Mouse (Mus musculus) frontal cortex, postnatal 14 days (tissue): Measurements from ENCODE around the gene Lrba.

Experiments used
- DNase-seq, 2 experiments: peaks; one replicate each; pipeline ENCODE4 v3.0.0; 2022; ENCODE audit warnings: low spot score in 2 of 2

Lrba gene

DNA sequence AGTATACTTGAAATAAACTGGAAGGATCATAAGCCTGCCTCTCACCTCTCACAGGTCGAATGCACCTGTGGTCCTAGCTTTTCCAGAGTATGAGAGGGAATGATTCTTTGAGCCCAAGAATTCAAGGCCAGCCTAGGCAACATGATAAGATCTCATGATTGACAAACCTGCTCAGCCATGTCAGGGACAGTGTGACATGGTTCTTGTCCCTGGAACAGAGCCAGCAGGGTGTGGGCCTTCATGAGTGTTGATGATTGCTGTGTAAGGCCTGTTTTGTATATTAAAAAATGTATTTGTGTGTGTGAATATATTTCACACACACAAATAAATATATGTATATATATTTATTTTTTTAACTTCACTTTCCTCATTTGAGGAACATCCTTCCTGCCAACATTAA, 29.3 kb downstream of the Lrba start:
- no peak for DNase-seq

DNA sequence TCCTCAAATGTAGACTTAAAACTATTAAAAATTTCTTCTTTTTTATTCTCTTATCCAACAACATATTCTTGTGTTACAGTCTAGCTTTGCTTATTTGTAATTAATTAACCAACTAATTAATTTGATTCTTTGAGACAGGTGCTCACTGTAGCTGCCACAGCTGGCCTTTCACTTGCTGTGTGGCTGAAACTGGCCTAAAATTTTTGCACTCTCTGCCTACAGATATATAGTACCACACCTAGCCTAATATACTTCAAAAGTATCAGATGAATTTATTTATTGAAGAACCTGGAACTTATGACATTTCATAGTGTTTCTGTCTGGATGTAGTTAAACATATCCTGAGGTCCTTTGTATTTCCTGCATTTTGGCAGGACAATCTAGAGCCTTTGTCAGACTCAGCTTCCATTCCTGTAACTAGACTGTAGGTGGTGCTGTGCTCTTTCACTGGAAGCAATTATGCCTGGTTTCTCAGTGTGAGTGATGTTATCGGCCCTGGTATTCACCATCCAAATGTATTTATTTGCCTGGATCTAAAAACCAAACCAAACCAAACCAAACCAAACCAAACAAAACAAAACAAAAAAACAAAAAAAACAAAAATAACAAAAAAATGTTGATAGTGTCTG, 43.7 kb downstream of the Lrba start:
- DNase-seq: no peak

DNA sequence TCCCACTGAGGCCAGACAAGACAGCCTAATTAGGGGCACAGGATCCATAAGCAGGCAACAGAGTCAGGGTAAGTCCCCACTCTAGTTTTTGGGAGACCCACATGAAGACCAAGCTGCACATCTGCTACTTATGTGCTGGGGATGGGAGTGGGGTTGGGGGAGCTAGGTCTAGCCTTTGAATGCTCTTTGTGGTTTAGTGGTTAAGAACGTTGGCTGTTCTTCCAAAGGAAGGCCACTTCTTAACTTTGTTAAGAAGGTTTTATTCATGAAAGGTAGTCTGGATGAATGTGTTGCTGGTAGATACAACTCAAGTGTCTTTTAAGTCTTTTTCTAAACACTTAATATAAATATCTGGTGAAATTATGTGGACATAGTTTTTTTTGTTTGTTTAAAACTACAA, 51.2 kb downstream of the Lrba start:
- DNase-seq: no peak

DNA sequence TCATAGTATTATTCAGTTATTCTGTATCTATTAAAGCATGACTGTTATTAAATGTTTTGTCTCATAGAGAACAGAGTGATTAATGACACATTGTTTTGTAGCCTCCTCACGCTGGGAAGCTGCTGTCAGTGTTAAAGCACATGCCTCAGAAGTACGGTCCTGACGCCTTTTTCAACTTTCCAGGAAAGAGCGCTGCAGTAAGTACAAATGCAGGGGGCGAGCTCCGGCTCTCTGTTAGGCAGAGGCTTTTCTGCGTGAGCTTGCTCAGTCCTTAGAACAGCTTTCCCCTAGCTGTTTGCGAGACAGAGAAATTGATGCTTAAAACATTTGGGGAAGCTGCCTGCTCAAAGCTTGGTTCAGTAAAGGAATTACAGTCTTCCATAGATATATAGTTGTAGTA, 66.8 kb downstream of the Lrba start:
- DNase-seq: no peak

DNA sequence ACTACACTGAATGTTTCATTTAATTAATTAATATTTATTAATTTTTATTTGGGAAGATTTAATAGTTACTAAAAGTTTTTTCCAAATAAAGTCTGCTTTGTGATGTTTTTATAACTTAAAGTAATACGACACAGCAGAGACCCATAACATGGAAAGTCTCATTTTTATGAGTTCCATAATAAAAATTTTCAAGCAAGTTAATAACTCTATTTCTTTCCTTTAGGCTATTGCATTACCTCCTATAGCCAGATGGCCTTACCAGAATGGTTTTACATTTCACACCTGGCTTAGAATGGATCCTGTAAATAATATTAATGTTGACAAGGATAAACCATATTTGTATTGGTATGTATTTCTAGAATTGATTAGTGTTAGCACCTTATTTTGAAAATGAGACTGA, 70.4 kb downstream of the Lrba start:
- no peak for DNase-seq

DNA sequence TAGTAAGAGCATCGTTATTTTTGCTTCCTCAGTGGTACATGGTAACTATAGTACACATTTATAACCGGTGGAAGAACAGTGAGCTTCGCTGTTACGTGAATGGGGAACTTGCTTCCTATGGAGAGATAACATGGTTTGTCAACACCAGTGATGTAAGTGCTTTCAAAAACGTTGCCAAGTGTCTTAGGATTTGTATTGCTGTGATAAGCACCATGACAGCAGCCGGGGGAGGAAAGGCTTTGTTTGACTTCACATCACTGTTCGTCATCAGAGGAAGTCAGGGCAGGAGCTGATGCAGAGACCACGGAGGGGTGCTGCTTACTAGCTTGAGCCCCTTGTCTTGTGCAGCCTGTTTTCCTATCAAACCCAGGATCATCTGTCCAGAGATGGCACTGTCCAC, 71.7 kb downstream of the Lrba start:
- no peak for DNase-seq

DNA sequence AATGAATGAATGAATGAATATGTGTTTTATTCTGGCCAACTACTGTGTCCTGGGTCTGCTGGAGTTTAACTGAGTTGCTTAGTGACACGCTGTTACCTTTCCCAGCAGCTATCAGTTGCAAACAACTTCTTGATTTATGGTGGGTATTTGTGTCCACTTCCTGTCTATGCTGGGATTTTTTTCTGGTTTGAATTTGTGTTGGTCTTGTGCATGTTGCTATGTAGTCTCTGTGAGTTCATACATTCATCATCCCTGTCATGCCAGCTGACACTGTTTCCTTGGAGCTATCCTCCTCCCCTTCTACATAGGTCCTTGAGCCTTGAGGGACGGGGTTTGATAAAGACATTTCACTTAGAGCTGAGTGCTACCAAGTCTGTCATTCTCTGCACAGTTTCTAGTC, 84.4 kb downstream of the Lrba start:
- no peak for DNase-seq

DNA sequence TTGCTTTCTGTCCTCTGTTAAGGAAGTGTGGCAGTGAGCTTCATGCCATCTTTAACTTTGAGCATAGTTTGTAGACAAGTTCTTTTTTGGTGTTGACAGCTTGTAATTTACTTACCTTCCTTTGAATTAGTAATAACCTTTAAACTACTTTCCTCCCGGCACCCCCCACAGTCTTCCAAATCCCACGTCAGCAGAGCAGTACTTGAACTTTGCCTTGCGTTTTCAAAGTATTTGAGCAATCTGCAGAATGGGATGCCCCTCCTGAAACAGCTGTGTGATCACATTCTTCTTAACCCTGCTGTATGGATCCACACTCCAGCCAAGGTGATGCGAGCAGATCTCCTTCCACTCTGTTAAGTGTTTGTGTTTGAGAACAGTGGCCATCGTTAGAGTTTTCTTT, 85.7 kb downstream of the Lrba start:
- DNase-seq: no peak

DNA sequence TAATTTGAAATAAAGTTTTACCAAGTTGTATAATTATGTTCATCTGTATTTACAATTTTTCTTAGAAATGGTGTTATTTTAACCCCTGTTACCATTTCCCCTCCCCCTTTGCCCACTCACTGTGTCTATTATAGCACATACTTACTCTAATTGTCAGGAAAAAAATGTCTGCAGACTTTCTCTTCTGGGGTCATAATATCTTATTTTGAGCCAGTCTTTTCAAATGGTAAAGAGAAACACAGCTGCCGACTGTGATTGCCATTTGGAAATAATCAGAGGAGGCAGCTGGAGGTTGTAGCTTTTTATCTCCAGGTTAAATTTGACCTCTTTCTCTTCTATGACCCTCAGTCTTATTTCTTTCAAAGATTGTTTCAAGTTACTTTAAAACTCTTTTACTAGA, 86.9 kb downstream of the Lrba start:
- DNase-seq: no peak

DNA sequence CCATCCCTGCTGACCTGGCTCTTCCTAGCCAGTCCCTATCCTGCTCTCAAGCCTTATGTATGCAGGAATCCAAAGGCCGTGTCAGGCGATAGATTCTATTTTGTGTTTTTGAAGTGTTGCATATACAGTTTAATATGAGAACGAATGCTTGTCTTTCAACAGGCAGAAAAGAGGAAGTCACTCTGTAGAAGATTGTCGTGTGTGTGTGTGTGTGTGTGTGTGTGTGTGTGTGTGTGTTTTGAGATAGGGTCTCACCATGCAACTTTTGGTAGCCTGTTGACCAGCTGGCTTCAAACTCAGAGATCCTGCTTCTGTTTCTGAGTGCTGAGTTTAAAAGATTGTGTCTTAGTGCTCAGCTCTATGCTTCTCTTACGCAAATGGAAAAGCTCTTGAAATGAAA, 93.2 kb downstream of the Lrba start:
- DNase-seq: no peak

DNA sequence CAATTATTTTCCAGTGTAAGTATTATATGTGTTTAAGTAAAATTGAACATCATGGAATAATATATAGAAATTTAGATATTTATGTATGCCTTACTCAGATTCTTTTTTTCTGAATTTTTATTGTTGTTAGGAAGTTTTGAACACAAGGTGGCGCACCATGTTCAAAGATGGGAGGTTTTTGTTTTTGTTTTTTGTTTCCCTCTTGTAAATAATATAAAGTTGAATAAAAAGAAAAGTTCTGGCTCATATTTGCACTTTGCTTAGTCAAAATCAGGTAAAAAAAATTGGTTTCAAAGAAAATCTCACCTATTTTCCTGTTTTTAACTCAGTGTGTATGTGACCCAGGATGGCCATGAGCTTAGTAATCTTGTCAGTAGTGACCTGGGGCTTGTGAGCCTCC, 104.1 kb downstream of the Lrba start:
- no peak for DNase-seq

DNA sequence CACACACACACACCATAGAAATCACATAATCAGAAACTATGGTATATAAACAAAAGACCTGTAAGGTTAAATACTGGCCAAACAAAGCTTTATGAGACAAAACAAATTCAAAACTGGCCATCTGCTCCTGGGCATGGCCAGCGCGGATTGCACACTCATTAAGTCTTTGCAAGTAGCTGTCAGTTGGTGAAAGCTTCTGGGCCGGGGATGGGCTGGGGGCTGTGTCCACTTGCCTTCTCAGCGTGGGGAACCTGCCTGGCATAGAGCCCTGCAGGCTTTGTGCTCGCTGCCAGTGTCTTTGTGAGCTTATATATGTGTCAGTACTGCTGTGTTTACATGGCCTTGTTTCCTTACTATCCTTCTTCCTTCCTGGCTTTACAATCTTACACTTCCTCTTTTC, 118.8 kb downstream of the Lrba start:
- DNase-seq: no peak

DNA sequence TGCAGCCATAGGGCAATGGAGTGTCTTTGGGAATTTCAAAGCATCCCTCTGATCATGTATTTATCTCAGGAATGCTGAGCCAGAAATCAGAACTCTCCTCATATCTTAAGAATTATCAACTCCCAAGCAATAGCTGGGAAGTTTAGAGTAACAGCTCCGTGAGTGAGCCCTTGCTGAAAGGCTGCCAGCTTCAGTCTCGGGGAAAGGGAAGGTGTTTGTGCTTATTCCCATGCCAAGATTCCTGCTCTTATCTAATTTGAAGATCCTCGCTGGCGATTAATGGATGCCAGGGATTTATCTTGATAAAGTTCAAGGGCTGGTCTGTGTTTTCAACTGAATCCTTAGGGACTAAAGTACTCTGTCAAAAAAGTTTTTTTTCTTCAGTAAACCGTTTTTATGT, 138.0 kb downstream of the Lrba start:
- no peak for DNase-seq

DNA sequence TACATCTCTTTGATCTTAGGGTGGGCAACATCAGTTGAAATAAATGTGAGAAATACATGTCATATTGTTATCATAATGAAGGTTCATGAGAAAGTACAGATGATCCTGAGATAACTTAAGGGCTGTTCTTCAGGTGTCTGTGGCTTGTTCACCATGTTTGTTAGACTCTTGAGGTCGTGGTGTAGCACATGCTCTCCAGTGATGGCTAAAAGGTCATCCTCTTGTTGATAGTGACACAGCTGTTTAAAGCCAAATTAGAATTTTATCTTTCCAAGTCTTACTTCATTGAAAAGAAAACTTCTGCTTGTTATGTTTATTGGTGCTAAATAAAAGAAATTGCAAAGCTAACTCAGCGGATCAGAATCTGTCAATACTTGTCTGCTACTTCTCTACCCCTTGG, 147.0 kb downstream of the Lrba start:
- no peak for DNase-seq

DNA sequence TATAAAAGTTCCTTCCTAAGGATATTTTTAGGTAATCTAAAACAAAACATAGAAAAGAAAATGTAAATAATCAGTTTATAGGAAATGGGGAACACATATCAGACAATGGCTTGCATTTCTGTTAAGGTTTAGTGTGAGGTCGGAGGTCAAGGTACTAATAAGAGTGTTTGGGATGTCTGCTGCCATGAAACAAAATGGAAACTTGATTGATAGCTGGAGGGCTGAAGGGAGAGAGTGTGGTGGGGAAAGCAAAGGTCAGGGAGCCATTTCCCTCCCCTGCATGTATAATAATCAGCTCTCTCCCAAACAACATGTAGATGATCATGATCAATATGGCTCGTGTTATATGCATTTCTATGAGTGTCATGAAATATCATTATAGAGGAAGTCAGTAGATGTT, 150.8 kb downstream of the Lrba start:
- DNase-seq: no peak

DNA sequence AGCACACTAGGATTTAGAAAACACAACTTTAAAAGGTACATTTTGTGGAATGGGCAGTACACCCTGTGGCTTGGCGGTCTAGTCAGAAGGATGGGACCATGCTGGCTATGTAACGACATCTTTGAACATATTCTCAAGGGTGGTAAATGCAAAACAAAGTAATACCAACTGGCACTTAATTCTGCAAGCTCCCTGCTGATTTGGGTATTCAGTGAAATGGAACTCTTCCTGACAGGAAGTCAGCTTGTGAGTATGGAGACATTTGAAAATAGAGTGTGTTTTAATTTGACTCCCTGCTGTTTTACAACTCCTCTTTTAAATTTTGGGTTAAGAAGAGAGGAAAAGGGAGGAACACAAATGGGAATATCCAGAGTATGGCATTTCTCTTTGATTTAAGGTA, 158.1 kb downstream of the Lrba start:
- DNase-seq: no peak

DNA sequence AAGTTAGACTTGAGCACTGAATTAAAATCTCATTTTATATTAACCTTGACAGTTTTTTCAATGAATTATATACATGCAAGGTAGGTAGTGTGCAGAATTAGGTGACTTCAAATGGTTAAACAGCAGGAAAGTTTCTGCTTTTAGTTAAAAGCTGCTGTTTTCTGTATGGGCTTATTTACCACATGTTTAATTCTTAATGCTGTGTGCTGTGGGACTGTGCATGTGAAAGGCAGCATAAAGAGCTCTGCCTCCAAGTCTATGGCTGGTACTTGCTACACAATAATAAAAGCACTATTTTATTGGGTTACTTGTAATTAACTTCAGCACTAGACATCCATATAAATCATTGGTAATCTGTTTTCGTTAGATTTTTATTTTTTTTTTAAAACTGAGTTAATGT, 160.6 kb downstream of the Lrba start:
- no peak for DNase-seq

DNA sequence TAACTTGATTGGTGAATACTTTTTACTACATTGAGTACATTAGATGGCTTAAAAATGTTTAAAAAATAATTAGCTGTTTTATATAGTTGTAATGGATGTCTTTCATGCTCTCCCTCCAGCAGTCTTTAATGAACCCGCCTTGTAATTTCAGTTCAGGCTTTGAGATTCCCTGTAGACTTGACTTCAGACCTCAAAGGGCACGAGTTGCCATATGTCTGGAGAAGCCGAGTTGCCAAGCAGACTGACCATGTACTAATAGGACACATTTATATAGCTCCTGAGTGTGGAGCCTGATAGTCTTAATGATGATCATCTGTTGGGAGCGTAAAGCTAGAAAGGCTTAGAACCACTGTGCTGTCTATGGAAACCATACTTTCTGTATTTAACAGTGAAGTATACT, 161.8 kb downstream of the Lrba start:
- no peak for DNase-seq

DNA sequence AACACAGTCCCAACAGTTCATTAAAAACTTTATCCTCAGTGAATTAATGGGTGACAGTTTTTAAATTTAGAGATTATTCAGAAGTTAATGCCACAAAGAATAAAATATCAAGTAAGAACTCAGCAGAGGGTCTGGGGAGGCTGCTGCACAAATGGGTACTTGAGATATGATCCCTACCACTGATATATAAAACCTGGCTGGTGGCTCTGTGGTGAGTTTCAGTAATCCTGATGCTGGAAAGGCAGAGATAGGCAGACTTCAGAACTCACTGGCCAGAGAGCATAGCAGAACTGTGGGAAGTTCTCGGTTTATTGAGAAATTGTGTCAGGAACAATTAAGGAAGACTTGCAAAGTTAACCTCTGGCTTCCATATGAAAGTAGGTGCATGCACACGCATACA, 199.3 kb downstream of the Lrba start:
- DNase-seq: no peak

DNA sequence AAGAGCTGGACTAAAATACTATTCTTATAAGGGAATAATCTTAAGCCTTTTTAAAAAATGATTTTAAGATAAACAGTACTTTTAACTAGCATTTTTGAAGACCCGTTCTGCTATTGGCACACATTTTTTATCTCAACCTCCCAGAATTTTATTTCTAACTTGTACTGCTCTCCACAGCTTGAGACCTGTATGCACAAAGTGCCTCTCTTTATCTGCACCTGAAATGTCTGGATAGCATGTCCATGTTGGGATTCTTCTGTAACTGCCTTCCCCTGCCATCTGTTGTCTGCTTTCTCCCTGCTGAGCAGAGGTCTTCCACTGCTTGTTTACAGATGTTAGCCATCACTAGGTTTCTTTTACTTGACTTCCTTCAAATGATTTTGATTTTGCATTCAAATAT, 202.3 kb downstream of the Lrba start:
- DNase-seq: no peak

DNA sequence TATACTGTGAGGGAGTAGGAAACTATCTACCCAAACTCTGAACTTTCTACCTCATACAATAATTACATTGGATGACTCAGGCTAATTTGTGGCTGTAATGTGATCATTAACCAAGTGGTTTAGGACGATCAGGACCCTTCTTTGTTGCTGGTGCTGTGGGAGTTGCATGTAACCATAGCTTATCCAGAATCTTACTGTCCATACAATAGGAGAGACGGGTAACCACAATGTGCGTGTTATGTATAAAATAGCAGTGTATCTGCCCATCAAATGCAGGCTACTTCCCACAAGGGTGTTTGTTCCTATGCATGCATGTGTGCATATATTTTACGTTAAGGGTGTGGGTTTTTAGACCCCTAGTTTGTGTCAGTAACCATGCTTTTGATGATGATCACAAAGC, 219.0 kb downstream of the Lrba start:
- DNase-seq: no peak

DNA sequence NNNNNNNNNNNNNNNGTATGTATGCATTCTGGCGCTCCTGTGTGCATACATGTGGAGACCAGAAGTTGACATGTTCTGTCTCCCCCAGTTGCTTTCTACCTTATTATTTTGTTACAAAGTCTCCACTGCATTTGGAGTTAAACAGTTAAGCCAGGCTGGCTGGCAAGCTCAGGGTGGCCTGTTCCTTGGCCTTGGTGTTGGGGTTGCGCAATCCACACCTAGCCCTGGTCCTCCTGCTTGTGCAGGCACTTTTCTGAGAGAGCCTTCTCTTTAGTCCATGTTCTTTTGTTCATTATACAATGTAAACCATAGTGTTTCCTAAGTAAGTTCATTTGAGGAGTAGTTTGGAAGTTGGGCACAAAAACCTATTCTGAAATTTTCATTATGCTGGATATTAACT, 226.7 kb downstream of the Lrba start:
- no peak for DNase-seq

DNA sequence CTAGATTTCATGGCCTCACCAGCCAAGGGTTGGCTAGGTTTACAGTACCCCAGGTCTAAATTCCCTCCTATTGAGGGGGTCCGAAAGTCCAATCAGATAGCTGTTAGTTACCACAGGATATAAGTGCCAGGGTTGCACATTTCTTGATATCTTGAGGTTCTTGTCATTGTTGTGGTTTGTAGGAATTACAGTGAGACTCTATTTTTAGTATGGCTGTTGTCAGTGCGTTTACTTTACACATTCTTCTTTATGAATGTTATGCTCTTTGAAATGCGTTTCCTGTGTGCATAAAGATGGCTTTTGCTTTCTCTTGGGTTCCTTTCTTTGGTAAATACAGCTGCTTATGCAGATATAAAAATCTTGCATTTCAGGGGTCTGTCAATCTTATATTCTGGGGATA, 237.1 kb downstream of the Lrba start:
- no peak for DNase-seq

DNA sequence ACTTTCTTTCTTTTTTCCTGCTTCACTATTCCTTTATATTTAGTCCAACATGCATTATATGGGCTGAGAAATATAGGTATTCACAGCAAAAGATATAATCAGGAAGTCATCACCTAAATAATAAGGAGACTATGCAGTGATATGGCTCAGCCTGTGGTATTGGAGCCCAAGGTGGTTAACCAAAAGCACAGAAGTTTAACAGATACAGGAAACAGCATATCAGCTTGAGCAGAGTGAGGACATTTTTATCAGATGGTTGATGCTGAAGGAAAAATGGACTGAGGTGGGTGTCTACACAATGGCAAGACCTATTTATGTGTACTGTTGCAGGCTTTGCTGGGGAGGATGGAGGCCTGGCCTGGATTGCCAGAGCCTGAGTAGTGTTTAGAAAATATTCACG, 265.5 kb downstream of the Lrba start:
- no peak for DNase-seq

DNA sequence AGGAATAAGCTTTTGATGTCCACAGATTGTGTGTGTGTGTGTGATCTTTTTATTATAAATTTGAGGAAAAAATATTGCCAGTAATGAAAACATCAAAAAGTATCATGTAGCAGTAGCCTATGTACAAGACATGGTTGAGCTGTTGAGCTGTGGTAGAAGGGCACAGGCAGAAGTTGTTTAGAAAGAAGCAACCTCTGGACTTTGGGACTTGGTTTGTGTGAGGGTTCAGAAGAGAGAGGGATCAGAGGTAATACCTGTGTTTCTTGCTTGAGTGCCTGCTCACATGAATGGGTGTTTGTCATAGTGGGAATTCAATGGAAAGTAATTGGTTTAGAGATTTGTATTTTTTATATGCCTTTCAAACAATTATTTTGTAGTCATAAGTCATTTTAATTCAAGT, 276.1 kb downstream of the Lrba start:
- DNase-seq: no peak
